Mouse (Mus musculus) heart, embryonic 16.5 days (tissue): ENCODE results near the gene Dppa5a. TPM values are rescaled to one million over a fixed set of nuclear protein-coding genes. Genes with fewer than 3 reads are reported as not detected.

ENCODE experiments used
- ATAC-seq: fragments of 200-750 bp; cut with Nextera tagmentation; replicated peaks from 2 replicates; pipeline ENCODE4 v1.8.0; 2017; ENCODE audit warnings: moderate number of reproducible peaks; ENCODE audit not compliant: insufficient read depth, low FRiP score; ENCODE audit errors: extremely low read depth
- H3K27ac ChIP-seq: fragments of 300-500 bp; sonication (generic); 2 replicates; pipeline ENCODE4 v1.5.1; 2014; ENCODE audit warnings: mild to moderate bottlenecking, low read length, control low read depth, moderate library complexity
- H3K27me3 ChIP-seq: fragments of 300-500 bp; sonication (generic); 2 replicates; pipeline ENCODE4 v1.6.1; 2014; ENCODE audit warnings: low read length, mixed read lengths; ENCODE audit not compliant: control insufficient read depth, insufficient read depth
- H3K36me3 ChIP-seq: fragments of 300-500 bp; sonication (generic); 2 replicates; pipeline ENCODE4 v1.6.1; 2014; ENCODE audit not compliant: control insufficient read depth, insufficient read depth
- H3K4me1 ChIP-seq: fragments of 300-500 bp; sonication (generic); 2 replicates; pipeline ENCODE4 v1.6.1; 2014; ENCODE audit warnings: low read length, mixed read lengths; ENCODE audit not compliant: control insufficient read depth, insufficient read depth
- H3K4me2 ChIP-seq: fragments of 300-500 bp; sonication (generic); 2 replicates; pipeline ENCODE4 v1.6.1; 2014; ENCODE audit warnings: low read depth, mild to moderate bottlenecking, control low read depth, low read length
- H3K4me3 ChIP-seq: fragments of 300-500 bp; sonication (generic); 2 replicates; pipeline ENCODE4 v1.5.1; 2014; ENCODE audit warnings: mild to moderate bottlenecking, control low read depth, low read length
- H3K9ac ChIP-seq: fragments of 300-500 bp; sonication (generic); 2 replicates; pipeline ENCODE4 v1.6.1; 2014; ENCODE audit warnings: low read length, control low read depth
- H3K9me3 ChIP-seq: fragments of 300-500 bp; sonication (generic); replicated peaks from 2 replicates; pipeline ENCODE4 v1.6.1; 2016; ENCODE audit warnings: low read length; ENCODE audit not compliant: control insufficient read depth
- WGBS: fragments of 180-500 bp; shearing (Covaris S2); extraction: QIAGEN DNeasy Blood & Tissue Kit; methylation state at CpG from one replicate; pipeline ENCODE4 v1.1.7; 2014; 5-methylcytosine and 5-hydroxymethylcytosine counted together
- polyA plus RNA-seq: library from polyadenylated mRNA; unstranded; fragments of >200 nt; fragmentation: Nextera tagmentation; extraction: Ambion mirVana; gene quantifications from 2 replicates; pipeline ENCODE4 v1.2.1, GENCODE M21; 2015

Dppa5a gene
- polyA plus RNA-seq, 1 experiment from 2014 or later: not detected

DNA sequence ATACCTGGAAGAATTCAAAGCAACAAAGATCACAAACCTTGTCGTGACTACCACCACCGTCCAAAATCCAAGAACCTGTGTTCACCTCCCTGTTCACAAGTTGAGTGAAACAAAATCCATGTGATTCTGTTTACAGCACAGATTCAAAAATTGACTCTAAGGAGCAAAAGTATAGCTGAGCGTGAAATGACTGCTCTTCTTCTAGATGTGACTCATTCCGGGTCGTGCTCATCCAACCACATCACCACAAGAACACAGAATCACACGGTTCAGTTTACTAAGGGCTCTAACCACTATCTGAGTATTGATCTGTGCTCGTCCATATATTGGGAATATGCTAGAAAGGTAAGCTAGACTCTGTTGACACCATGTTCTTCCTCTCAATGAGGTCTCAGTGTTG lies 19.0 kb upstream of the Dppa5a start:
- H3K9ac ChIP-seq: no peak overlapping the region
- H3K27me3 ChIP-seq: peaks cover 6% of the 10 kb centered on the region
- H3K4me3 ChIP-seq: no peak overlapping the region
- no peaks in the 10 kb centered on the region for H3K36me3 ChIP-seq
- H3K9me3 ChIP-seq: no peaks in the 10 kb centered on the region; the same call in 1 of the 2 replicates
- H3K4me2 ChIP-seq: no peak overlapping the region
- ATAC-seq: no peak
- H3K27ac ChIP-seq: no peak overlapping the region
- no peaks in the 10 kb centered on the region for H3K4me1 ChIP-seq
- 81% methylated on average over 7 of the region's 7 CpGs for WGBS

DNA sequence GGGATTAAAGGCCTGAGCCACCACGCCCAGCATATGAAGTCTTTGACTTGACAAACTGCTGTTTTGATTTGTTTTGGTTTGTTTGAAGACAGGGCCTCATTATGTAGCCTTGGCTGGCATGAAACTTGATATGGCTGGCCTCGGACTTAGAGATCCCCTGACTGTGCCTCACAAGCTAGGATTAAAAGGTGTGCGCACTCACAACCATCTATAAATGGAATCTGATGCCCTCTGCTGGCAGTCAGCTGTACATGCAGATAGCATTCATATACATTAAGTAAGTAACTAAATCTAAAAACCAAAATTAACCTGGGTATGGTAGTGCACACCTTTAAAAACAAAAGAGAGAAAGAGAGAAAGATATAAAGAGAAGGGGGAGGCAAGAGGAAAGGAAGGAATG lies 17.9 kb upstream of the Dppa5a start:
- WGBS: 45% methylated on average over 3 of the region's 3 CpGs
- no peak for ATAC-seq
- H3K9me3 ChIP-seq: no peaks in the 10 kb centered on the region; the same call in 1 of the 2 replicates
- H3K36me3 ChIP-seq: no peaks in the 10 kb centered on the region
- no peak overlapping the region for H3K9ac ChIP-seq
- no peaks in the 10 kb centered on the region for H3K27me3 ChIP-seq
- no peak overlapping the region for H3K4me2 ChIP-seq
- H3K4me1 ChIP-seq: no peaks in the 10 kb centered on the region
- no peak overlapping the region for H3K27ac ChIP-seq
- H3K4me3 ChIP-seq: no peak overlapping the region

DNA sequence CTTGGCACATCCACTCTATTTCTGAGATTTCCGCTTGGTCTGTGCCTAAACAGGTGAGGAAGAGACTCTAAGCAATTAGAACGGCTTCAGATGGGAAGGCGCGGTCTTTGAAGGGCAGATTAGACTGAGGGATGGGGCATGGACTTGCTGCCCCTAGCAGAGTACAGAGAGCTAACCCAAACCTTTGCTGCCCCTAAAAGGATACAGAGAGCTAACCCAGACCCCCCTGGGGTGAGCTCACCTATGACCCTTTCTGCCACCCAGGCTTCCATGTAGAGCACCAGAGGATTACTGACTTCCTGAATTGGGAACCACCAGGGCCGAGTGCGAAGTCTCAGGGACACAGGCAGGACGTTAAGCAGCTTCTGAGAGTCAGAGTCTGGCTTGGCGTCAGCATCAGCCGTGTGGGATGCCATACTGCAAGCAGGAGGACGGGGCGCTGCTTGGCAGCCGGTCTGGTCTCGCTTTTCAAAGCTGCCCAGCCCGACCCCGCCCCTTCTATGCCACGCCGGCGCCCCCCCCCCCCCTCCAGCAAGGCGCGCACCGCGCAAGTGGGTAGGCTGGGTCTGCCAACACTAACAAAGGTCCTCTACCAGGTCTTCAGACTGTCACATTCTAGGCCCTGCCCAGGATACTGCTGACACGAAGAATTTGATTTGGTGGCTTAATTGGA lies 10.3 kb upstream of the Dppa5a start, which contains the start of gene Ooep:
Ooep (minus strand) TSS at position 613 of the 673 bp plus-strand sequence.
- ATAC-seq: peak; percentile 69; the same call in 1 of the 2 replicates
- no peaks in the 10 kb centered on the region for H3K27me3 ChIP-seq
- peak within 1 kb of the TSS; percentile 42 for H3K4me3 ChIP-seq
- H3K9me3 ChIP-seq: no peaks in the 10 kb centered on the region
- H3K9ac ChIP-seq: peak within 1 kb of the TSS; percentile 43
- peak within 1 kb of the TSS; percentile 71 for H3K4me2 ChIP-seq
- 3% methylated on average over 23 of the region's 23 CpGs for WGBS
- peaks cover 5% of the 10 kb centered on the region for H3K4me1 ChIP-seq
- H3K27ac ChIP-seq: no peak within 1 kb of the TSS
- no peaks in the 10 kb centered on the region for H3K36me3 ChIP-seq

DNA sequence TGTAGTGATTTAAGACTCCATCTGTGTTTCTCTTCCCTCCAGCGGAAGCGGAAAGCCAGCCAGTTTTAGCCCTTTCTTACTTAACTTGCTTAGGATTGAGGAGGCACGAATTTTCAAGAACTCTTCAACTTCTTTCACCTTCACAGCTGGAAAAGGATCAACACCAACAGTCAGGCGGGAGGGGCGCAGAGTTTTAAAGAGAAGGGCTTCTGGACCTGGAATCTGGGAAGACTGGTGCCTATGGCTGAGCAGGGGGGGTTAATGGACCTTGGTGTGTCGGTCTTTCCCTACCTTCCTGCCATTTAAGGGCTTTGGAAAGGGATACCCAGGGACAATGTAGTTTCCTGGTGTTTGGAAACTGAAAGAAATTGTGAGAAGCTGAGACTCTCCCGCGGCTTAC lies 9.6 kb upstream of the Dppa5a start:
- no peak for ATAC-seq
- peaks cover 5% of the 10 kb centered on the region for H3K4me1 ChIP-seq
- H3K27ac ChIP-seq: no peak overlapping the region
- H3K9ac ChIP-seq: no peak overlapping the region
- 49% methylated on average over 8 of the region's 8 CpGs for WGBS
- H3K4me2 ChIP-seq: peak overlapping the region; percentile 71; the same call in 1 of the 2 replicates
- no peaks in the 10 kb centered on the region for H3K9me3 ChIP-seq
- no peaks in the 10 kb centered on the region for H3K27me3 ChIP-seq
- no peak overlapping the region; the same call in 1 of the 2 replicates for H3K4me3 ChIP-seq
- H3K36me3 ChIP-seq: no peaks in the 10 kb centered on the region

DNA sequence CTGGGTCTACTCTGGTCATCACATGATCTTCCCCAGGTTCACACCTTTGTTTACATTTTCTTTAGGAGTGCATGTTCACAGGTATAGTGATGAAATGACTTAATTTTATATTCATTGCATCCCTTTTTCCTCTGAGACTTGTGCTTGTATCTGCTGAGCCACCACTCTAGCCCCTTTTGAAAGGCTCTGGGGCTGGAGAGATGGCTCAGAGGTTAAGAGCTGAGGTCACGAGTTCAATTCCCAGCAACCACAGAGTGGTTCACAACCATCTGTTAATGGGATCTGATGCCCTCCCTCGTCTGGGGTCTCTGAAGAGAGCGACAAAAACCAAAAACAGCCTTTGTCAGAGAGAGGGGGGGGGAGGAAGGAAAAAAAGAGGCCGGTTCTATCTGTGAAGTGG lies 7.5 kb upstream of the Dppa5a start:
- Histone ChIP-seq H3K4me3 (no peak overlapping the region), H3K36me3 (no peaks in the 10 kb centered on the region), H3K27me3 (no peaks in the 10 kb centered on the region), H3K27ac (no peak overlapping the region), H3K9me3 (no peaks in the 10 kb centered on the region), H3K4me1 (peaks cover 5% of the 10 kb centered on the region), H3K4me2 (no peak overlapping the region), H3K9ac (no peak overlapping the region)
- no peak for ATAC-seq
- WGBS: 67% methylated on average over 4 of the region's 4 CpGs

DNA sequence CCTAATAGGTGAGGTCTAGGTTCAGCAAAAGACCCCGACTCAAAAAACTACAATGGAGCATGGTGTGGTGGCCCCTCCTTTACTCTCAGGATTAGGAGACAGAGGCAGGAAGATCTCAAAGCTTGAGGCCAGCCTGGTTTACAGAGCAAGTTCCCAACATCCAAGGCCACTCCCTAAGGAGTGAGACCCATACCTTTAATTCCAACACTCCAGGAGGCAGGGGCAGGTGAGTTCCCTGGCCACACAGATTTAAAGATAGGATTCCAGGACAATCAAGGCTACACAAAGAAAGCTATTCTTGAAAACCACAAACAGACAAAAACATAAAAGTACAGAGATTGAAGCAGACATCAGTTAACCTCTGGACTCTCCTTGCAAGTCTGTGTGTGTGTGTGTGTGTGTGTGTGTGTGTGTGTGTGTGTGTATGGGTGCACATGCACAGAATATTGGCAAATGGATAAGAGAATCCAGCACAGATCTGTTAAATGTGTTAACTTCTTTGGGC lies 7.0 kb upstream of the Dppa5a start:
- no peak overlapping the region for H3K4me3 ChIP-seq
- H3K36me3 ChIP-seq: no peaks in the 10 kb centered on the region
- H3K9ac ChIP-seq: no peak overlapping the region
- H3K4me2 ChIP-seq: no peak overlapping the region
- no peak overlapping the region for H3K27ac ChIP-seq
- no peak for ATAC-seq
- H3K27me3 ChIP-seq: no peaks in the 10 kb centered on the region
- peaks cover 5% of the 10 kb centered on the region for H3K4me1 ChIP-seq
- H3K9me3 ChIP-seq: no peaks in the 10 kb centered on the region
- 62% methylated on average over 1 of the region's 1 CpGs for WGBS

DNA sequence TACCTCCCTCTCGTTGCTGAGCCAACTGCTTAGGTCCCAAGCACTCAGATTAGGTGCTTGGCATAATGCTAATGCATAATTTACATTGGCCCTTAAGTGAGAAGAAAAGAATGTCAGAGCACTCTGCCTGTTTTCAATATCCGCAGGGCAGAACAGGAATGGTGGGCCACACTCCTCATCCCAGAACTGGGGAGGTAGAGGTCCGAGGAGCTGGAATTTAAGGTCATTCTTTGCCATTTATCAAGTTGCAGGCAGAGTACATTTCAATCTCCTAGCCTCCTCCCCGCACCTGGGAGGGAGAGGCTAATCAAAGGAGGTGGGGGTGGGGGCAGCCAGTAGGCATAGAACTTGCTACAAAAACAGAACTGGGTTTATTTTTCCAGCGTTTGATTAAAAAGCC lies 6.4 kb upstream of the Dppa5a start:
- 49% methylated on average over 5 of the region's 5 CpGs for WGBS
- H3K27me3 ChIP-seq: no peaks in the 10 kb centered on the region
- H3K27ac ChIP-seq: no peak overlapping the region

DNA sequence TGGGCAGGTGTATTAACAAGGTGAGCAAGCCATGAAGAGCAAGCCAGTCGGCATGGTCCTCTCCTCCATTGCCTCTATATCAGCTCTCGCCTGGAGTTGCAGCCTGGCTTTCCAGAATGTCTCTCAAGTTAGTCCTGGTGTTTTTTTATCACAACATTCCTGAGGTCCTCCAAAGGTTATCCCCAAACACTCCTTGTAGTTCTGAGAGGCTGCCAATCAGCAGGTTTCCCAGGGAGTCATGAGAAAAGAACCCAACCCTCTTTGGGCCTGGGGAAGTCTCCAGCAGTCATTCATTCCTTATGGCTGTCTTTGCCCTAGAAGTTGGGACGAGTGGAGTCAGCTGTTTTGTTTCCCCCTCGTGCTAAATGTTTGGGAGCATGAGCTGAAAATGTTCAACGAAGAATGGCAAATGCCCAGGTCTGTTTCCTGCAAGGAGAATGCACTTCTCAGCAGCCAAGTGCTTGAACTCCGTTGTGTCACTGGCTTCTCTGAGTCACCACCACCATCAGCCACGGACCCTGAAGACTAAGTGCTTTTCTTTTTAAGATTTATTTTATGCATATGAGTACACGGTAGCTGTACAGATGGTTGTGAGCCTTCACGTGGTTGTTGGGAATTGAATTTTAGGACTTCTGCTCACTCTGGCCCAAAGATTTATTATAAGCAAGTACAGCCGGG lies 5.0 kb upstream of the Dppa5a start:
- no peaks in the 10 kb centered on the region for H3K9me3 ChIP-seq
- no peak overlapping the region for H3K9ac ChIP-seq
- no peaks in the 10 kb centered on the region for H3K36me3 ChIP-seq
- H3K27me3 ChIP-seq: no peaks in the 10 kb centered on the region
- ATAC-seq: no peak
- H3K4me1 ChIP-seq: peaks cover 1% of the 10 kb centered on the region
- H3K4me2 ChIP-seq: no peak overlapping the region
- H3K4me3 ChIP-seq: no peak overlapping the region
- H3K27ac ChIP-seq: no peak overlapping the region
- WGBS: 55% methylated on average over 10 of the region's 10 CpGs

More for the DNA sequence above, 6.4 kb upstream of the Dppa5a start:
- no peak for ATAC-seq
- H3K36me3 ChIP-seq: no peaks in the 10 kb centered on the region
- H3K4me3 ChIP-seq: no peak overlapping the region
- no peaks in the 10 kb centered on the region for H3K9me3 ChIP-seq
- peaks cover 5% of the 10 kb centered on the region for H3K4me1 ChIP-seq
- H3K9ac ChIP-seq: no peak overlapping the region
- no peak overlapping the region for H3K4me2 ChIP-seq

DNA sequence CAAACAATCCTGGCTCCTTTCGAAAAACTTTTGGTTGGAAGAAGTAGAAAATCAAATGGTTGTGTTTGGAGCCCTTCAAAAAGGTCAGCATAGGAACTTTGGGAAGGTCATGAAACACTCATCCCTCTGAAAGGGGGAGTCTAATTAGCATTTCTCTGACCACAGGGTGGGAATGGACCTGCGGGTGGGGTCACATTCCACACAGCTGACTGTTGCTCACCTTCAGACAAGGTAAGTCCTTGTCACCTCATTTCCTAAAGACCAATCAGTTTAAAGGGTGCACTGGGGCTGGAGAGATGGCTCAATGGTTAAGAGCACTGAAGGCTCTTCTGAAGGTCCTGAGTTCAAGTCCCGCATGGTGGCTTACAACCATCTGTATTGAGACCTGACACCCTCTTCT lies 3.5 kb upstream of the Dppa5a start:
- H3K4me1 ChIP-seq: no peaks in the 10 kb centered on the region
- H3K4me3 ChIP-seq: no peak overlapping the region
- H3K27ac ChIP-seq: no peak overlapping the region
- no peaks in the 10 kb centered on the region for H3K9me3 ChIP-seq
- H3K27me3 ChIP-seq: no peaks in the 10 kb centered on the region
- H3K9ac ChIP-seq: no peak overlapping the region
- 94% methylated on average over 3 of the region's 3 CpGs for WGBS
- H3K4me2 ChIP-seq: no peak overlapping the region
- H3K36me3 ChIP-seq: no peaks in the 10 kb centered on the region
- ATAC-seq: no peak
